Mouse (Mus musculus): ENCODE measurements around the gene Usp34. TPM values are rescaled to one million over a fixed set of nuclear protein-coding genes. Genes with fewer than 3 reads are reported as not detected.

Gene Usp34
- polyA plus RNA-seq, 2 experiments: 36.7 to 42.9 TPM

DNA sequence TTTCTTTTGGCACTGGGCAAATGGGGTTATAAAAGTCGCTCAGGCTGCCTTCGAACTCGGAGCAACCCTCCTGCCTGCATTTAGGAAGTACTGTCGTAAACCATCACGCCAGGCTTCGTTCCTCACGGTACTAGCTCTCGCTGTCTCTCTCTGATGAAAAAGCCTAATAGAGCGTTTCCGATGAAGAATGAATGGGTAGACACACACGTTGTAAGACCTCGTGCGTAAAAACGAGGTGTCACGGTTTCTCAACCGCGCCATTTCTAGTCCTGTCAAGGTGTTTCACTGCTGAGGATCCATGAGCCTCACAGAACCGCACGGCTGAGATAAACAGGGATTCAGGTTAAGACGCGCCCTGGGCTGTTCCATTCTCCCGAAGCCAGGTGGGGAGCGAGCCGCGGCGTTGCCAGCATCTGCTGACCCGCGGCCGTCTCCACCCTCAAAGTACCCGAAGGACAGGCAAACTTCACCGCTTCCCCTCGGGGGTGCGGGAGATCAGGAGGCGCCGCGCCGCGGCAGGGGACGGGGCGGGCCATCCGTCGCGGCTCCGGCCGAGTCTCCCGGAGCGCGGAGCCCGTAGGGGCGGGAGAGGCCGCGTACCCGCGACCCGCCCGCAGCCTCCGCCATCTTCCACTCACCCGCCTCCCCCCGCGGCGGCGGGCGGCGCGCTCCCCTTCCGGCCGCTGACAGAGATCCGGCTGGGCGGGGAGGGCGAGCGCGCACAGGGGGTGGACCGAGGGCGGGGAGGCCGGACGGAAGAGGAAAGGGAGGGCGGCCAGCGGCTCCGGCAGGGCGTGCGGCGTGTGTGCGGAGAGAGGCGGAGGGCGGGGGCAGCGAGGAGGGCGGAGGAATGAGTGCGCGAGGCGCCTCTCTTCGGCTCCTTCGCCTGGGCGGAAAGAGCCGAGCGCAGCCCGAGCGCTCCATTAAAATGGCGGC is 754 bp upstream of the Usp34 start:
- TF ChIP-seq POLR2A (IDR thresholded peaks at IDR 0.05; ENCODE audit: borderline replicate concordance, extremely low read depth, insufficient read depth, insufficient read length): peak; percentile 91
- WGBS: under 1% methylated on average over 58 of the region's 98 CpGs
- H3K27me3 ChIP-seq (ENCODE audit: control insufficient read depth, insufficient read depth, low read length): no peaks in the 10 kb centered on the region
- H3K4me1 ChIP-seq (ENCODE audit: control insufficient read depth, insufficient read depth, low read length): peaks cover 5% of the 10 kb centered on the region; the same call in 1 of the 2 replicates
- no peaks in the 10 kb centered on the region for H3K36me3 ChIP-seq (ENCODE audit: control insufficient read depth, insufficient read depth, low read length)
- H3K9ac ChIP-seq (ENCODE audit: low read depth, low read length, severe bottlenecking): peak overlapping the region; percentile 93
- peak; percentile 95 for ATAC-seq (ENCODE audit: low FRiP score, low read depth)
- peak overlapping the region; percentile 97 for H3K4me3 ChIP-seq (replicated peaks; ENCODE audit: low read length)
- peak; percentile 96 for DNase-seq (ENCODE audit: low spot score)
- no peaks in the 10 kb centered on the region for H3K9me3 ChIP-seq (ENCODE audit: control insufficient read depth, low read length)
- H3K4me2 ChIP-seq (replicated peaks; ENCODE audit: low read depth, low read length, severe bottlenecking): peak overlapping the region; percentile 65
- H3K27ac ChIP-seq (replicated peaks; ENCODE audit: low read depth, low read length): peak overlapping the region; percentile 99

- TF ChIP-seq POLR2A (IDR thresholded peaks at IDR 0.05; ENCODE audit: borderline replicate concordance, extremely low read depth, insufficient read depth, insufficient read length): no peak
- peak overlapping the region; percentile 99; the same call in 1 of the 2 replicates for H3K27ac ChIP-seq (replicated peaks; ENCODE audit: low read depth, low read length)
- H3K27me3 ChIP-seq (ENCODE audit: control insufficient read depth, insufficient read depth, low read length): no peaks in the 10 kb centered on the region
- peaks cover 5% of the 10 kb centered on the region; the same call in 1 of the 2 replicates for H3K4me1 ChIP-seq (ENCODE audit: control insufficient read depth, insufficient read depth, low read length)
- H3K9ac ChIP-seq (ENCODE audit: low read depth, low read length, severe bottlenecking): peak overlapping the region; percentile 93
- WGBS: 3% methylated on average over 6 of the region's 6 CpGs
- no peaks in the 10 kb centered on the region for H3K9me3 ChIP-seq (ENCODE audit: control insufficient read depth, low read length)
- H3K4me2 ChIP-seq (replicated peaks; ENCODE audit: low read depth, low read length, severe bottlenecking): peak overlapping the region; percentile 54
- ATAC-seq (ENCODE audit: low FRiP score, low read depth) (no peak), DNase-seq (ENCODE audit: low spot score) (no peak)
- peaks cover 4% of the 10 kb centered on the region; the same call in 1 of the 2 replicates for H3K36me3 ChIP-seq (ENCODE audit: control insufficient read depth, insufficient read depth, low read length)
- peak overlapping the region; percentile 97 for H3K4me3 ChIP-seq (replicated peaks; ENCODE audit: low read length)
Measured at GRCm38 (mm10) chr11:23307566-23307920, 848 bp downstream of the Usp34 start.

GRCm38 (mm10) chr11:23313496-23313895 is 6.8 kb downstream of the Usp34 start:
- Histone ChIP-seq H3K4me1 (ENCODE audit: control insufficient read depth, insufficient read depth, low read length) (peaks cover 1% of the 10 kb centered on the region; the same call in 1 of the 2 replicates), H3K27ac (replicated peaks; ENCODE audit: low read depth, low read length) (no peak overlapping the region), H3K4me2 (replicated peaks; ENCODE audit: low read depth, low read length, severe bottlenecking) (no peak overlapping the region), H3K36me3 (ENCODE audit: control insufficient read depth, insufficient read depth, low read length) (peaks cover 6% of the 10 kb centered on the region; the same call in 1 of the 2 replicates), H3K9me3 (ENCODE audit: control insufficient read depth, low read length) (no peaks in the 10 kb centered on the region), H3K9ac (ENCODE audit: low read depth, low read length, severe bottlenecking) (no peak overlapping the region), H3K4me3 (replicated peaks; ENCODE audit: low read length) (no peak overlapping the region), H3K27me3 (ENCODE audit: control insufficient read depth, insufficient read depth, low read length) (no peaks in the 10 kb centered on the region)
- no peak for DNase-seq (ENCODE audit: low spot score)
- TF ChIP-seq POLR2A (IDR thresholded peaks at IDR 0.05; ENCODE audit: borderline replicate concordance, extremely low read depth, insufficient read depth, insufficient read length): no peak
- 95% methylated on average over 1 of the region's 1 CpGs for WGBS
- no peak for ATAC-seq (ENCODE audit: low FRiP score, low read depth)

- TF ChIP-seq POLR2A (IDR thresholded peaks at IDR 0.05; ENCODE audit: borderline replicate concordance, extremely low read depth, insufficient read depth, insufficient read length): no peak
- Histone ChIP-seq H3K4me2 (replicated peaks; ENCODE audit: low read depth, low read length, severe bottlenecking) (no peak overlapping the region), H3K4me3 (replicated peaks; ENCODE audit: low read length) (no peak overlapping the region), H3K9me3 (ENCODE audit: control insufficient read depth, low read length) (no peaks in the 10 kb centered on the region), H3K9ac (ENCODE audit: low read depth, low read length, severe bottlenecking) (no peak overlapping the region), H3K27ac (replicated peaks; ENCODE audit: low read depth, low read length) (no peak overlapping the region), H3K27me3 (ENCODE audit: control insufficient read depth, insufficient read depth, low read length) (no peaks in the 10 kb centered on the region), H3K4me1 (ENCODE audit: control insufficient read depth, insufficient read depth, low read length) (no peaks in the 10 kb centered on the region), H3K36me3 (ENCODE audit: control insufficient read depth, insufficient read depth, low read length) (peaks cover 7% of the 10 kb centered on the region)
- DNase-seq (ENCODE audit: low spot score) (no peak), ATAC-seq (ENCODE audit: low FRiP score, low read depth) (no peak)
- 98% methylated on average over 2 of the region's 2 CpGs for WGBS
Measured at GRCm38 (mm10) chr11:23329413-23329812, 22.7 kb downstream of the Usp34 start.

- no peak for ATAC-seq (ENCODE audit: low FRiP score, low read depth)
- Histone ChIP-seq H3K9me3 (ENCODE audit: control insufficient read depth, low read length) (no peaks in the 10 kb centered on the region), H3K4me1 (ENCODE audit: control insufficient read depth, insufficient read depth, low read length) (no peaks in the 10 kb centered on the region)
Measured at GRCm38 (mm10) chr11:23332136-23332535, 25.4 kb downstream of the Usp34 start.

More at GRCm38 (mm10) chr11:23332136-23332535, 25.4 kb downstream of the Usp34 start:
- Histone ChIP-seq H3K36me3 (ENCODE audit: control insufficient read depth, insufficient read depth, low read length) (peaks cover 13% of the 10 kb centered on the region), H3K4me3 (replicated peaks; ENCODE audit: low read length) (no peak overlapping the region), H3K27ac (replicated peaks; ENCODE audit: low read depth, low read length) (no peak overlapping the region), H3K27me3 (ENCODE audit: control insufficient read depth, insufficient read depth, low read length) (no peaks in the 10 kb centered on the region), H3K9ac (ENCODE audit: low read depth, low read length, severe bottlenecking) (no peak overlapping the region), H3K4me2 (replicated peaks; ENCODE audit: low read depth, low read length, severe bottlenecking) (no peak overlapping the region)
- TF ChIP-seq POLR2A (IDR thresholded peaks at IDR 0.05; ENCODE audit: borderline replicate concordance, extremely low read depth, insufficient read depth, insufficient read length): no peak
- 52% methylated on average over 3 of the region's 3 CpGs for WGBS
- DNase-seq (ENCODE audit: low spot score): no peak
